Mouse (Mus musculus) lung, adult 2 months (tissue): ENCODE results near the gene Cyba.

Source experiments
- CTCF ChIP-seq: fragments of 200-500 bp; IDR thresholded peaks from 2 replicates; pipeline ENCODE4 v1.5.1; 2011; ENCODE audit warnings: mild to moderate bottlenecking, low read length, control low read depth; ENCODE audit not compliant: insufficient read depth
- POLR2A ChIP-seq: fragments of 200-500 bp; IDR thresholded peaks from 2 replicates; pipeline ENCODE4 v1.6.1; 2011; ENCODE audit warnings: low read depth, mild to moderate bottlenecking, control low read depth, low read length, borderline replicate concordance; ENCODE audit errors: extremely low read depth

DNA sequence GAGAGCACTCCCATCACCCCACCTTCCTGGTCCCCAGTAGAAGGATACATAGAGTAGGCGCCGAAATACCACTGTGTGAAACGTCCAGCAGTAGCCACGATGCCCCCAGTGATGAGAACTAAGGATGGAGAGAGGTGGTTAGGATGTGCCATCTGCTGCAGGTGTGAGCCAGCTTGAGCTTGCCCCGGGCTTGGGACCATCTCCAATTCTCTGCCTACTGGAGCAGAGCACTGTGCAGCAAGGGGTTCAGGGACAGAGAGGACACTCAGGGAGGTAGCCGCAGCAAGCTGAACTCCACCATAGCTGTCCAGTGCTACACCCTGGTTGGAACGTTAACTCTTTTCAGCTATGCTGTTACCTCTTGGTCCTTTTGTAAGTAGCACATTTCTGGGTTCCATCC, 5.1 kb downstream of the Cyba start:
- TF ChIP-seq POLR2A (no peak), CTCF (no peak)
